Mouse (Mus musculus) liver, adult 2 months (tissue): ENCODE data around the gene CK137956. TPM values are rescaled to one million over a fixed set of nuclear protein-coding genes. Genes with fewer than 3 reads are reported as not detected.

Source experiments
- DNase-seq: peaks from one replicate; pipeline ENCODE4 v3.0.0-alpha.2; 2011; ENCODE audit warnings: low read depth, low spot score; ENCODE audit errors: extremely low read depth
- H3K27ac ChIP-seq: fragments of 200-500 bp; replicated peaks from 2 replicates; pipeline ENCODE4 v1.5.1; 2012; ENCODE audit warnings: low read depth, mild to moderate bottlenecking, control low read depth, inconsistent platforms, low read length; ENCODE audit not compliant: insufficient read depth
- H3K27me3 ChIP-seq: fragments of 200-500 bp; 2 replicates; pipeline ENCODE4 v1.6.1; 2012; ENCODE audit warnings: mild to moderate bottlenecking, moderate library complexity, low read length, inconsistent platforms; ENCODE audit not compliant: control insufficient read depth, insufficient read depth
- H3K36me3 ChIP-seq: fragments of 200-500 bp; 2 replicates; pipeline ENCODE4 v1.6.1; 2012; ENCODE audit warnings: low read length, inconsistent platforms; ENCODE audit not compliant: control insufficient read depth, insufficient read depth
- H3K4me1 ChIP-seq: fragments of 200-500 bp; 2 replicates; pipeline ENCODE4 v1.6.1; 2011; ENCODE audit warnings: low read length; ENCODE audit not compliant: control insufficient read depth, insufficient read depth
- H3K4me3 ChIP-seq: fragments of 200-500 bp; 2 replicates; pipeline ENCODE4 v1.5.1; 2011; ENCODE audit warnings: low read depth, mild to moderate bottlenecking, control low read depth, low read length, moderate library complexity; ENCODE audit not compliant: insufficient read depth
- H3K79me2 ChIP-seq: fragments of 200-500 bp; 2 replicates; pipeline ENCODE4 v1.6.1; 2012; ENCODE audit warnings: inconsistent platforms, mild to moderate bottlenecking, low read length, moderate library complexity; ENCODE audit not compliant: control insufficient read depth, insufficient read depth
- H3K9ac ChIP-seq: fragments of 200-500 bp; 2 replicates; pipeline ENCODE4 v1.6.1; 2012; ENCODE audit warnings: low read depth, mild to moderate bottlenecking, control low read depth, inconsistent platforms, low read length
- CTCF ChIP-seq: fragments of 200-500 bp; IDR thresholded peaks from 2 replicates; pipeline ENCODE4 v1.5.1; 2011; ENCODE audit warnings: low read depth, low read length, control low read depth
- POLR2A ChIP-seq: fragments of 200-500 bp; IDR thresholded peaks from 2 replicates; pipeline ENCODE4 v1.6.1; 2011; ENCODE audit warnings: low read length, control low read depth; ENCODE audit not compliant: insufficient read depth; ENCODE audit errors: extremely low read depth
- whole genome bisulfite sequencing: fragments of 180-500 bp; shearing (Covaris S2); methylation state at CpG from one replicate; pipeline ENCODE4 v1.1.7; 2018; 5-methylcytosine and 5-hydroxymethylcytosine counted together
- polyA plus RNA-seq: library from polyadenylated mRNA; depleted of rRNA; stranded (reverse); fragments of >200 nt; gene quantifications from 2 replicates; pipeline ENCODE4 v1.2.3, GENCODE M21; 2012
- total RNA-seq: library from RNA; depleted of rRNA; stranded (reverse); fragments of >200 nt; gene quantifications from 2 replicates; pipeline ENCODE4 v1.2.3, GENCODE M21; 2014

The CK137956 gene
- total and polyA plus RNA-seq, 2 experiments, result not detected

DNA sequence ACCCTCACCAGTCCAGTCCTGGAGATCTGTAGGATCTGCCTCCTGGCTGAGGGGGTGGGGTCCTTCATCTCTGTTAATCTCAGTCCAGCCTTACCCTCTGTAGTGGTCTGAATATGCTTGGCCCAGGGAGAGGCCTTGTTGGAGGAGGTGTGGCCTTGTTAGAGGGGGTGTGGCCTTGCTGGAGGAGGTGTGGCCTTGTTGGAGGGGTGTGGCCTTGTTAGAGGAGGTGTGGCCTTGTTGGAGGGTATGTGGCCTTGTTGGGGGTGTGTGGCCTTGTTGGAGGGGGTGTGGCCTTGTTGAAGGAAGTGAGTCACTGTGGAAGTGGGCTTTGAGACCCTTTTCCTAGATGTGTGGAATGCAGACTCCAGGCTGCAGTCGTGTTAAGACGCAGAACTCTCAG is 13.7 kb upstream of the CK137956 start:
- H3K27ac ChIP-seq, result no peak overlapping the region
- H3K27me3 ChIP-seq, result peaks cover 12% of the 10 kb centered on the region
- no peaks in the 10 kb centered on the region for H3K4me1 ChIP-seq
- no peak for TF ChIP-seq CTCF
- no peak for TF ChIP-seq POLR2A
- H3K79me2 ChIP-seq, result no peaks in the 10 kb centered on the region
- 88% methylated on average over 2 of the region's 2 CpGs for WGBS
- no peak for DNase-seq
- no peak overlapping the region for H3K4me3 ChIP-seq
- H3K36me3 ChIP-seq, result no peaks in the 10 kb centered on the region
- H3K9ac ChIP-seq, result no peak overlapping the region

DNA sequence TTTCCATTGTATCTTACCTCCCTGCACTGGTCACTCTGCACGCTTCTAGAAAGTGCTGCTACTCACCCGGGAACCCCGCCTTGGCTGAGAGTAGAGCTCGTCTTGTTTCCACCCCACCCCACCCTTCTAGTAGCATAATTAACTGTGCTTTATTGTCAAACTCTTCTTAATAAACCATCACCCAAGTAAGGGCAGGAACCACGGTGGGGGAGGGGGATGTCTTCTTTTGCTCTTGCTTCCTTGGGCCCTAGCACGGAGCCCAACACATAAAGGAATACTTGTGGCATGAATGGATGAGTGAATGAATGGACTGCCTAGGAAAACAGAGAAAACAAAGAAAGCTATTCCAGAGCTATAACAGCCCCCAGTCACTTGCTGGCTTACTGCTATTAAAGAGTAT is 10.4 kb upstream of the CK137956 start:
- H3K79me2 ChIP-seq, result no peaks in the 10 kb centered on the region
- no peaks in the 10 kb centered on the region for H3K4me1 ChIP-seq
- DNase-seq, result no peak
- WGBS, result 87% methylated on average over 6 of the region's 6 CpGs
- no peak overlapping the region for H3K27ac ChIP-seq
- no peak overlapping the region for H3K9ac ChIP-seq
- peaks cover 3% of the 10 kb centered on the region for H3K27me3 ChIP-seq
- H3K4me3 ChIP-seq, result no peak overlapping the region
- TF ChIP-seq CTCF, result no peak
- TF ChIP-seq POLR2A, result no peak
- H3K36me3 ChIP-seq, result no peaks in the 10 kb centered on the region

DNA sequence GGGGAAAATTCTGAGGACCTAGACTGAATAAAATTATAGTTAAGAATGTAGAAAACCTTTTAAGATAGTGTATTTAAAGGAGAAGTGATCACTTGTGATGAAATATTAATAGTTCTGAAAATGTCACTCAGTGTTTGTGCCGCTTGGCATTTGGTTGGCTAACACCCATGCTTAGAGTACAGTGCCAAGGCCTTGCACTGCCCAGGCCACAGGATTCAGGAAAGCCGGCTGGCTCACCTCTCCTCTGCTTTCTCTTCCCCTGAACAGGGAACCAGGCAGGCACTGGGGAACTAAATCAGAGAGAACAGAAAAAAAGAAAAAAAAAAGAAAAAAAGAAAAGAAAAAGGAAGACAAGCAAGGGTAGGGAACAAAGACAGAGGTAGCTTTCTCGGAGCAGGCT is 2.2 kb upstream of the CK137956 start:
- H3K27me3 ChIP-seq, result peaks cover 3% of the 10 kb centered on the region; the same call in 1 of the 2 replicates
- TF ChIP-seq CTCF, result no peak
- no peak for TF ChIP-seq POLR2A
- H3K27ac ChIP-seq, result no peak overlapping the region
- H3K79me2 ChIP-seq, result no peaks in the 10 kb centered on the region
- no peak for DNase-seq
- H3K4me3 ChIP-seq, result no peak overlapping the region
- 82% methylated on average over 3 of the region's 3 CpGs for WGBS
- no peak overlapping the region for H3K9ac ChIP-seq
- no peaks in the 10 kb centered on the region for H3K4me1 ChIP-seq
- no peaks in the 10 kb centered on the region for H3K36me3 ChIP-seq

DNA sequence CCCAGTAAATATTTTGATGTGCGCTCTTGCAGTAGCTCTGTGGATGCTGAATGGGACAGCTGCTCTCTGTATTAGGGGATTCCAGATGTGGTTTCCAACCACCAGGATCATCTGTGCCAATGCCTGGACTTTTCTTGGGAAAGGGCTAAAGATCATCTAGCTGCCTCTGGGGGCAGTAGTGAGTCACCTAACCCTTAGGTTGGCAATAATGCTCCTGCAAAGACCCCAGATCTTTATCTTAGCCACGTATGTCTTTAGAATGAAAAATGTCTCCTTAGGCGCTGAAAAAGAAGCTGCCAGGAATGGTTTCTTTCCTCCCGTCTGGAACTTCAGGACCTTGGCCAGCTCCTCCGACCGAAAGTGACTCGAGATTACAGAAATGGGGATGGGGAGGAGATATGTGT is 731 bp downstream of the CK137956 start:
- Histone ChIP-seq H3K27ac (no peak overlapping the region), H3K79me2 (no peaks in the 10 kb centered on the region), H3K9ac (no peak overlapping the region), H3K27me3 (peaks cover 3% of the 10 kb centered on the region; the same call in 1 of the 2 replicates), H3K4me1 (no peaks in the 10 kb centered on the region), H3K36me3 (no peaks in the 10 kb centered on the region), H3K4me3 (no peak overlapping the region)
- TF ChIP-seq CTCF, result no peak
- WGBS, result 8% methylated on average over 7 of the region's 7 CpGs
- DNase-seq, result no peak

DNA sequence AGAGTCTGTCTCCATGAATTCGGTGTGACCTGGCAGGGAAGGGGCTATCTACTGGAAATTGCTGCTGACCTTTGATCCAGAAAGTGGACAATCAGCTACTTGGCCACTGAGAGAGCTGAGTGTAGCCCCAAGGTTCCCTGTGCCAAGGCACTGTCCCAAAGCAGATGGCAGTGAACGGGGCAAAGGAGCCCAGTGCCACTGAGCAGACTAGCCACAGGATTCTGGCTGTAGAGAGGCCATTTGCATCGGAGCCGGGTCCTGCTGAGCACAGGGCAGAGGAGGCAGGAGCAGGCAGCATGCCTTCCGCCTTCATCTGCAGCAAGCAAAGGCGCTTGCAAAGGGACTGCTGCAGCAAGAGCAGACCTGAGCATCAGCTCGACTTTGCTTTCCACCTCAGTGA is 1.6 kb downstream of the CK137956 start:
- 32% methylated on average over 7 of the region's 7 CpGs for WGBS
- TF ChIP-seq CTCF (no peak), POLR2A (no peak)
- Histone ChIP-seq H3K4me3 (no peak overlapping the region), H3K4me1 (no peaks in the 10 kb centered on the region), H3K79me2 (no peaks in the 10 kb centered on the region), H3K9ac (no peak overlapping the region), H3K27ac (no peak overlapping the region), H3K36me3 (no peaks in the 10 kb centered on the region), H3K27me3 (peaks cover 3% of the 10 kb centered on the region; the same call in 1 of the 2 replicates)
- no peak for DNase-seq

DNA sequence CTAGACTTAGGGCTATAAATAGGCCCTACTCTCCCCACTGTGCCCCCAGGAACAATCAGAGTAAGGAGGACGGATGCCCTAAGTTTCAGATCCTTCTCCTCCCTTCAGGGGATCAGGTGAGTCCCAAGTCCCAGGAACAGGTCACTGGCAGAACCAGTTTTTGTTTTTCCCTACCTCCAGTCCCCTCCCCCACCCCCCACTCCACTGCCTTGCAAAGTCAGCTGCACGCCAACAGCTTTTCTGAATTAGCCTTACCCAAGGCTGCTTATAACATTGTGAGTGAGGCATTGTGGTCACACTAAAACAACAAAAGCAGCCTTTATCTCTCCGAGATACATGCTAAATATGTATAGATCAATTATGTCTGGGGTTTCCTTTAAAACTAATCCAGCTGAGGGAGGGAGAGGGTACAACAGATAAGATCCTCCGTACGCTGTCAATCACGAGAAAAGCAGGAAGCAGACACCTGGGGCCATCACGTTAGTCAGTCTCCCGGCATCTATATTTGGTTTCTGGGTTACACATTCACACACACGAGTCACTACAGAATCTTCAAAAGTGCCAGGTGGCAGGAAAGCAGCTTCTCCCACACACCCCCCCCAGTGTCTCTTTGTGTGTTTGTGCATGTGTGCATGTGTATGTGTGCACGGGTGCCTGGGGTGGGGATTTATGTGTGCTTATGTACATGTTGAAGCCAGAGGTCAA is 17.6 kb downstream of the CK137956 start:
- Histone ChIP-seq H3K27me3 (no peaks in the 10 kb centered on the region), H3K36me3 (no peaks in the 10 kb centered on the region), H3K79me2 (no peaks in the 10 kb centered on the region), H3K4me1 (no peaks in the 10 kb centered on the region), H3K27ac (no peak overlapping the region), H3K4me3 (no peak overlapping the region), H3K9ac (no peak overlapping the region)
- DNase-seq, result no peak
- TF ChIP-seq POLR2A, result no peak
- no peak for TF ChIP-seq CTCF
- 30% methylated on average over 10 of the region's 10 CpGs for WGBS
